Mouse (Mus musculus): ENCODE data around the gene Rrn3. TPM values are rescaled to one million over a fixed set of nuclear protein-coding genes. Genes with fewer than 3 reads are reported as not detected.
"Not testable (repeated sequence)": the region's sequence is repeated elsewhere in the genome, so short reads cannot be mapped to it uniquely, and the experiment has no call there.

Gene Rrn3
- total RNA-seq, 2 experiments from 2014 or later: 33.3 to 36.5 TPM

- DNase-seq (ENCODE audit: low spot score): no peak
Measured at GRCm38 (mm10) chr16:13781216-13781615, 708 bp downstream of the Rrn3 start.

- no peak for DNase-seq (ENCODE audit: low spot score)
Measured at GRCm38 (mm10) chr16:13785932-13786331, 5.4 kb downstream of the Rrn3 start.

DNA sequence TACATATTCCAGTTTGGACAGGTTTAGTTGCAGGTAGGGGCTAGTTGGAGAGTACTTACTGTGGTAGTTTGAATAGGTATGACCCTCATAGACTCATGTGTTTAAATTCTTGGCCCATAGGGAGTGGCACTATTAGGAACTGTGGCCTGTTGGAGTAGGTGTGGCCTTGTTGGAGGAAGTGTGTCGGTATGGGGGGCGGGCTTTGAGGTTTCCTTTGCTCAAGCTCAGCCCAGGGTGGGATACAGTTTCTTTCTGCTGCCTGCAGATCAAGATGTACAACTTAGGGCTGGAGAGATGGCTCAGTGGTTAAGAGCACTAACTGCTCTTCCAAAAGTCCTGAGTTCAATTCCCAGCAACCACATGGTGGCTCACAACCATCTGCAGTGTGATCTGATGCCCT is 12.9 kb downstream of the Rrn3 start:
- DNase-seq (ENCODE audit: low spot score): not testable (repeated sequence)

DNA sequence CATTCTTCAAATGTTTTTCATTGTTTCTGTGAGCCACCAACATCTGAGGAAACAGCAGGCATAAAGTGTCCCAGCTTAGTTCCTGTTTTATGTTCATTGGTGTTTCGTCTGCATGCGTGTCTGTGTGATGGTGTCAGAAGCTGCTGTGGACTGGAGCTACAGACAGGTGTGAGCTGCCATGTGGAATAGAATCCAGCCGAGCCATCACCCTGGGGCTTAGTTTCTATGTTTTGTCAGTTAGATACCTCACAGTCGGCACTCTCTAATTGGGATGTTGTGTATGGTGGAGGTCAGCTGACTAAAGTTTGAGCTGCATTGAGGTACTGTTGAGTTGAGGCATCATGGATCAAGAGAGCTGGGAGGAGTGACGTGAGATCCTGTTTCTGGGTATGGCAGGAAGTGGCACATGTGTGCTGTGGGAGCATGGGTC is 16.3 kb downstream of the Rrn3 start:
- DNase-seq (ENCODE audit: low spot score): no peak

- no peak for DNase-seq (ENCODE audit: low spot score)
Measured at GRCm38 (mm10) chr16:13801231-13801630, 20.7 kb downstream of the Rrn3 start.

DNA sequence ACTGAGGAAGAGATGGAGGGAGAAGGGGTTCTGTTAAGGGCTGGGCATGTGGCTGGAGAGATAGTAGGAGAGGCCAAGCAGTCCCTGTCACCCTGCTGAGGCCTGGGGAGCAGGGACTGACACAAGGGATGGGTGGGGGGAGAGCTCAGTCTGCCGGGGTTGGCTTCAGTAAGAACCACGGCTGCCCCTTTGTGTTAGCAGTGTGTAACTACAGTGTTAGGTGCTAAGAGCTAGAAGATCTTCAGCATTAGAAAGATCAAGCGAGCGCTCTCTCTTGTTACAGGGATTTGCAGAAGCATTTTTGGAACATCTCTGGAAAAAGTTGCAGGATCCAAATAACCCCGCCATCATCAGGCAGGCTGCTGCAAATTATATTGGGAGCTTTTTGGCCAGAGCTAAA is 24.2 kb downstream of the Rrn3 start:
- no peak for DNase-seq (ENCODE audit: low spot score)

DNA sequence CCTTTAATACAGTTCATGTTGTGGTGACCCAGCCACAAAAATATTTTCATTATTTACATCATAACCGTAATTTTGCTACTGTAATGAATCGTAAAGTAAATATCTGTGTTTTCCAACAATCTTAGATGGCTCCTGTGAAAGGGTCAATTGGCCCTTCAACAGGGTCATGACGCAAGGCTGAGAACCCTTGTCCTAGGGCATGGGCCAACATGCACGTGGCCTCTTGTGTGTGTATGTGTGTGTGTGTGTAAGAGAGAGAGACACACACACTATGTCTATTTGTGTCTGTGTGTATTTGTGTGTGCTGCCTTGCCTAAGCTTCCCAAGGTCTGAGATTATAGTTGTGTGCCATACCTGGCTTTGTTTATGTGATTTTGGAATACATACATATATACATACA is 27.1 kb downstream of the Rrn3 start:
- no peak for DNase-seq (ENCODE audit: low spot score)

GRCm38 (mm10) chr16:13808410-13808809 is 27.9 kb downstream of the Rrn3 start:
- no peak for DNase-seq (ENCODE audit: low spot score)

GRCm38 (mm10) chr16:13812152-13812551 is 31.6 kb downstream of the Rrn3 start:
- DNase-seq (ENCODE audit: low spot score): no peak

DNA sequence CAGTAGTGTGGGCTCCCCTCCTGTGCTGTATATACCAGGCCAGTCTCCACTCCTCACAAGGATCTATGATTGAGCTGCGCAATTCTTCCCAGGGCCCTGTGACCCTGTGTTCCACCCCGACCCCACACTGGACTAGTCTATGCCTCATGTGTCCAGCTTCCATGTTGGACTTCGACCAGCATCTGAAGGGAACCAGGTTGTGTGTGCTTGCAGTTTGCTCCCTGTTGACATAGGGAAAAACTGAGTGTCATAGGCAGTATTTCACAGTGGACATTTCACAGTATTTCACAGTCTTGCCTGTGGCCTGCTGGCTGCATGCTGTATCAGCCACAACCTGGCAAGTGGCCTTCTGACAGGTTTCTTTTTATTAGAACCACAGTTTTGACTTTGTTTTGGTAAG is 32.7 kb downstream of the Rrn3 start:
- no peak for DNase-seq (ENCODE audit: low spot score)

DNA sequence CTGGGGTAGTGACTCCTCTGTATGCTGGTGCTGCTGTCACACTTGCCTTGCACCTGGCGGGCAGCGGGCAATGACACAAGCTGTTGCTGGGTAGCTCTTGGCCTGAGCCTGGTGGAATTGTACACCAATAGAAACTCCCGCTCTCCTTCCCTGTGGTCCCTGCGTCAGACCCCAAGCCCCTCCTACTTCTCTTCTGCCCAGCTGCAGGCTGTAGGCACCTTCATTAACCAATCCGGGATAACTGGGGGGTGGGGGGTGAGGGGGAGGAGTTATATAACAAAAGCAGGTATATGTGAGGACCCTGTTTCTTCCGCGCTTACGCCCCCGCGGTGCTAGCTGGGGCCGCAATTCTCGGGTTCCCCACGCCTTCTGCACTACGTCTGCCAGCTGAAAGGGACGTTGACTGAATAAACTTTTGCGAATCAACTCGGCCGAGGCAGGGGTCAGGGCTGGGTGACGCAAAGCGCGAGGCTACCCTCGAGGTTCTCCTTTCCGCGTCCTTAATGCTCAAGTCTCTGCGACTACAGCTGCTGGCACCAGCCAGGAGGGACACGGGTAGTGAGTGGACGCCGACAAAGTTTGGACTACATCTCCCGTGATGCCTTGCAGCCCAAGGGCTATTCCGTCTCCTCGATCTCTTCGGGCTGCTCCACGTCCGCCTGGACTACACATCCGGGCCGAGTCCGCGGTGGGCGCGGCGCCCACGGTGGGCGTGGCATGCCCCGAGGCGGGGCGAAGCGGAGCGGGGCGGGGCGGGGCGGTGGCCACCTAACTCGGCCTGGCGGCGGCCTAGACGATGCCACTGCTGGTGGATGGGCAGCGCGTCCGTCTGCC is 38.3 kb downstream of the Rrn3 start, which contains the start of gene Ntan1:
Gene Ntan1, plus strand, starts transcription at position 286 of the 834 bp plus-strand sequence.
- peak; percentile 97 for DNase-seq (ENCODE audit: low spot score)

DNA sequence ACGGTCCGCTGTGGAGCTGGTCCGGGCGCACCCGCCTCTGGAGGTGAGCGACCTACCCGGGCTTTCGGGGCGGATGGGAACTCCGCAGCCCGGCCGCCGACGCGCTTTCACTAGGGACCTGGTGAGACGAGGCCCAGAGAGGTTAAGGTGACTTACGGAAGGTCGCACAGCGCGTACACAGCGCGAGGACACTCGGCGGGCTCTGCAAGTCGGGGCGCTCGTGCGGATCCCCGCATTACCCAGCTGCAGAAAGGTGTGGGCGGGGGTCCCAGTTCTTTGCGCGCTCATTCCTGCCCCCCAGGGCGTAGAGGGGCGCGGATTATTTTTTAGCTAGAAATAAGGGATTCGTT is 38.9 kb downstream of the Rrn3 start:
- DNase-seq (ENCODE audit: low spot score): no peak

DNA sequence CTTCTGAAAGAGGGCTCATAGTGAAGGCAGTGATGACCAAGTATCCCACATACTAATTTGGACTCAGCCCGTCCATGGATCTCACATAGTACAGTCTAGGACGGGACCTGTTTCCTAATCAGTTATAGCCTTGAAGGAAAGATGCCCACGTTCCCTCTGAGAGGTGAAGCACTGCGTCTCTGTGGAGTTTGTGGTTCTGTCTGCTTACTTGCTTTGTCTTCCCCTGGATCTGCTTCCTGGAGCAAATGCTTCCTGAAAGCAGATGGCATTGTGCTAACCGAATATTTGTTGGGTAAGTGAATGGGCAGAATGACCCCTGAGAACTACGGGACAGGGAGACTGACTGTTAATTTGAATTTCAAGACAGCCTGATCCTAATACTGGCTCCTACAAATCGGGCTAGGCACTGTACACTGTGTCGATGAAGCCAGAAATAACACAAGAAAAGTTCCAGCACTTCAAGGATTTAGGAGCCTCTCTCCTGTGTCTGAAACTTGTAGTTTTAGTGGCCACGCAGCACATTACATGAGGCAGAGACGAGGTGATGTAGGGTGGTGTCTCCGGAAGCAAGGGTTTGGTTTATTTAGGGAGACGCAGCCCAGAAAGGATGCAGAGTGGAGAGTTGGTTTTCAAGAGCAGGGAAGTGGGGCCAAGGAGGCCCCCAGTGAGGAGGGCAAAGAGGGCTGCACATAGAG is 39.4 kb downstream of the Rrn3 start:
- no peak for DNase-seq (ENCODE audit: low spot score)

- DNase-seq (ENCODE audit: low spot score): no peak
Measured at GRCm38 (mm10) chr16:13820771-13821170, 40.3 kb downstream of the Rrn3 start.

GRCm38 (mm10) chr16:13825781-13826490 is 45.4 kb downstream of the Rrn3 start:
- no peak for DNase-seq (ENCODE audit: low spot score)

DNA sequence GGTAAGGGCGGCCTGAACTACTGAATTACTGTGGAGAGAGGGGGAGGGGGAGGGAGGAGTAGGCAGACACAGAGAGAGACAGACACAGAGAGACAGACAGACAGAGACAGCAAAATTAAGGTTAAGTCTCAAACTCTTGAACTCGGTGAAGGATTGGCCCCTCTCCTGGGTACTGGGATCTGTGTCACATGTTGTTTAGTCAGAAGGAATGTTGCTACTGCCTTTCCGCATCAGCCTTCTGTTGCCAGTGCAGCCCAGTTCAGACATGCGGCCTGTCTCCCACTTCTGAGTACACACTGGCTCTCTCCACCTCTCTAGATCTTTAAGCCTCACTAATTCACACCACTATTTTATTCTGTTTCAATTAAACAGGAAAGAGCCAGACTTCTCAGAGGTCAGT is 46.0 kb downstream of the Rrn3 start:
- DNase-seq (ENCODE audit: low spot score): no peak

DNA sequence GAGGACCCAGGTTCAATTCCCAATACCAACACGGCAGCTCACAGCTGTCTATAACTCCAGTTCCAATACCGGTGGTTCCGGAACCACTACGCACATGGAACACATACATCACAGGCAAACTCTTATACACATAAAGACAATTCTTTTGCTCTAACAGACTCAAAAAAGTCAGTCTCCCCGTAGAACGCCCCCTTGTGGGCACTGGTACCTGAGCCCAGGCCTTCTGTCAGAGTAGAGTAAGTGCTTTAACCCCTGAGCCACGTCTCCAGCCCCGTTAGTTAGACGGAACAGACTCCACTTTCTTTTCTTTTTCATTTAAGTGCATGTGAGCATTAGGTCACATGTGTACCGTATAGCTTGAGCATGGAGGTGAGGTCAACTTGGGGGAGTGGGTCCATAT is 49.9 kb downstream of the Rrn3 start:
- DNase-seq (ENCODE audit: low spot score): no peak

GRCm38 (mm10) chr16:13831606-13832005 is 51.1 kb downstream of the Rrn3 start:
- no peak for DNase-seq (ENCODE audit: low spot score)

DNA sequence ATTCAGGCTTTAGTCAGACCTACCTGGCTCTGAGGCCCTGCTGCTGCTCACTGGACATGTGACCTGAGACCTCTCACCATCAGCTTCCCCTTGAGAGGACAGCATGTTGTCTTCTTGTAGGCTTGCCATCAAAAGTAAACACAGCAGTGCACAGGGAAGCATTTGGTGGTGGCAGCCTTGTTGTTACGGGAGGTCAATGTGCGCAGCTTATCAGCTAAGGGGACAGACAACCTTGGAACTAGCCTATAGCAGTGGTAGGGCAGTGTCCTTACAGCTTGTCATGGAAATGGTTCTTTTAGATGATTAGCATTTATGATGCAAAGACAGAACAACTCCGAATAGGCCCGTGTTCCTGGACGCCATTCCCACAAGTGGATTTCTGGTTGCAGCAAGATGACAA is 53.9 kb downstream of the Rrn3 start:
- no peak for DNase-seq (ENCODE audit: low spot score)

DNA sequence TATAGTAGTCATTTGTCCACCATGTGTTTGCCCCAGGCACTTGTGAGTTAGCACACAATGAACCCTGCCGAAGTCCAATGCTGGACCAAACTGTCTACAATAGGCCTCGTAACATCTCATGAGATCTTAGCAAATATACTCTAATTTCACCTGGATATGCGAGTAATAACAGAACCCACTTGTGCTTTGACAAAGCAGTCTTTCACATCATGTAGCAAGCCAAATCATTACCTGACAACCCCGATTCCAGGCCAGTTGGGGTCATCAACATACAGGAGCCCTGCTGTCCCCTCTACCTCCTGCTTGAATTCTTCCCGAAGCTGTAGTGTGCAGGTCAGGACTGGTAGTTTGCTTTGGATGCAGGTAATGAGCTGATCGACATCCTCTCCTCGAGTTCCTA is 59.5 kb downstream of the Rrn3 start:
- DNase-seq (ENCODE audit: low spot score): no peak

GRCm38 (mm10) chr16:13840956-13841355 is 60.4 kb downstream of the Rrn3 start:
- no peak for DNase-seq (ENCODE audit: low spot score)

DNA sequence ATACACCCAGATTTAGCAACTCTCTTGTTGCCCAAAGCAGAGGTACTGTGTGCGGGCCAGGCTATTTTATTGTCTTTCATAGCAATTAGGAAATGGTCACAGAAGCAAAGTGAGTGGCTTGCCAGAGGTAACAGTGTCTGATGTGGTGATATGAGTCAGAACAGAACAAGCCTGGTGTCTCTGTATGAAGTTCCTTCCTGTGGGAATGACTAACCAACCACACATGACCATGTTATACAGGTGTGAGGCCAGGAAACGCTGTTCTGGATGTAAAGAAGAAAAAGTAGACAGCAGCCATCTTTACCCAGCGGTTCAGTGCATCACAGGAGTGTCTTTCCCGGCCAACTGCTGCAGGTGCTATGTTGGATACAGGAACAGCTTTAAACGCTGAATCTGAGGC is 64.5 kb downstream of the Rrn3 start:
- DNase-seq (ENCODE audit: low spot score): no peak
